Mouse (Mus musculus) 3T3-L1 (cell line): ENCODE data around the gene Tgtp1.
"Not testable (repeated sequence)": the region's sequence is repeated elsewhere in the genome, so short reads cannot be mapped to it uniquely, and the experiment has no call there.

ENCODE experiments used
- DNase-seq: peaks from one replicate; pipeline ENCODE4 v3.0.0-alpha.2; 2015; ENCODE audit warnings: low read depth, low spot score

Tgtp1 gene

GRCm38 (mm10) chr11:48994018-48994417, at the start of gene Tgtp1:
Gene Tgtp1 (minus strand): TSS chr11:48994172.
- not testable (repeated sequence) for DNase-seq

- not testable (repeated sequence) for DNase-seq
These were observed 18.1 kb upstream of the Tgtp1 start for GRCm38 (mm10) chr11:49012074-49012473.

GRCm38 (mm10) chr11:49006785-49007184, 12.8 kb upstream of the Tgtp1 start:
- not testable (repeated sequence) for DNase-seq

GRCm38 (mm10) chr11:49006317-49006716, 12.3 kb upstream of the Tgtp1 start:
- DNase-seq: not testable (repeated sequence)

- DNase-seq: not testable (repeated sequence)
These were observed 6.4 kb upstream of the Tgtp1 start for GRCm38 (mm10) chr11:49000411-49000810.

- DNase-seq: not testable (repeated sequence)
These were observed 676 bp downstream of the Tgtp1 start for GRCm38 (mm10) chr11:48993296-48993695.

GRCm38 (mm10) chr11:48991740-48992520, 2.0 kb downstream of the Tgtp1 start, which contains the start of gene Gm12185:
Gene Gm12185 (minus strand): TSS chr11:48992226.
- DNase-seq: peak; percentile 31

GRCm38 (mm10) chr11:48989981-48990380, 4.0 kb downstream of the Tgtp1 start:
- DNase-seq: not testable (repeated sequence)

- DNase-seq: not testable (repeated sequence)
These were observed 5.8 kb downstream of the Tgtp1 start for GRCm38 (mm10) chr11:48988219-48988618.

- not testable (repeated sequence) for DNase-seq
These were observed 11.1 kb downstream of the Tgtp1 start for GRCm38 (mm10) chr11:48982848-48983247.

GRCm38 (mm10) chr11:48980052-48980451, 13.9 kb downstream of the Tgtp1 start:
- DNase-seq: not testable (repeated sequence)

GRCm38 (mm10) chr11:48979251-48979650, 14.7 kb downstream of the Tgtp1 start, which contains the start of gene 9930111J21Rik1:
Gene 9930111J21Rik1 (minus strand): TSS chr11:48979398.
- DNase-seq: not testable (repeated sequence)

GRCm38 (mm10) chr11:48978240-48978939, 15.6 kb downstream of the Tgtp1 start, which contains the start of gene Olfr56:
Gene Olfr56 (plus strand): TSS chr11:48978889.
- DNase-seq: not testable (repeated sequence)

- DNase-seq: not testable (repeated sequence)
These were observed 19.3 kb downstream of the Tgtp1 start for GRCm38 (mm10) chr11:48974686-48975085.

- DNase-seq: not testable (repeated sequence)
These were observed 47.9 kb downstream of the Tgtp1 start, which contains the start of gene Psme2b for GRCm38 (mm10) chr11:48946090-48946489. Gene Psme2b (minus strand): TSS chr11:48946190.

- not testable (repeated sequence) for DNase-seq
These were observed 54.7 kb downstream of the Tgtp1 start for GRCm38 (mm10) chr11:48939286-48939685.
